Mouse (Mus musculus) cerebellum, postnatal 36 days (tissue): Measurements from ENCODE around the gene A630001G21Rik.
"Not testable (repeated sequence)": the region's sequence is repeated elsewhere in the genome, so short reads cannot be mapped to it uniquely, and the experiment has no call there.

Experiments
- DNase-seq, 2 experiments: peaks; one replicate each; pipeline ENCODE4 v3.0.0; 2021 to 2022; ENCODE audit warnings: mixed read lengths in 2 of 2

A630001G21Rik gene

GRCm38 (mm10) chr1:85778436-85778835 is at the start of gene A630001G21Rik:
TSS of gene A630001G21Rik (minus strand) at chr1:85778643.
- DNase-seq = no peak

GRCm38 (mm10) chr1:85827166-85827565 is 48.7 kb upstream of the A630001G21Rik start:
- no peak for DNase-seq

- DNase-seq = no peak
Measured at GRCm38 (mm10) chr1:85824905-85825304, 46.5 kb upstream of the A630001G21Rik start.

- DNase-seq = no peak
Measured at GRCm38 (mm10) chr1:85822239-85822638, 43.8 kb upstream of the A630001G21Rik start.

- DNase-seq = no peak
Measured at GRCm38 (mm10) chr1:85819695-85820094, 41.3 kb upstream of the A630001G21Rik start.

- no peak for DNase-seq
Measured at GRCm38 (mm10) chr1:85818121-85818520, 39.7 kb upstream of the A630001G21Rik start.

GRCm38 (mm10) chr1:85814213-85814612 is 35.8 kb upstream of the A630001G21Rik start:
- DNase-seq = not testable (repeated sequence)

GRCm38 (mm10) chr1:85810787-85811186 is 32.3 kb upstream of the A630001G21Rik start:
- no peak for DNase-seq

GRCm38 (mm10) chr1:85810343-85810742 is 31.9 kb upstream of the A630001G21Rik start:
- DNase-seq = peak; percentile 31 to 51

GRCm38 (mm10) chr1:85809256-85809655 is 30.8 kb upstream of the A630001G21Rik start:
- DNase-seq = no peak

GRCm38 (mm10) chr1:85804551-85804950 is 26.1 kb upstream of the A630001G21Rik start:
- DNase-seq = no peak

- no peak for DNase-seq
Measured at GRCm38 (mm10) chr1:85802517-85802916, 24.1 kb upstream of the A630001G21Rik start.

GRCm38 (mm10) chr1:85799776-85800175 is 21.3 kb upstream of the A630001G21Rik start:
- DNase-seq = no peak

GRCm38 (mm10) chr1:85795196-85795595 is 16.8 kb upstream of the A630001G21Rik start:
- DNase-seq = no peak

GRCm38 (mm10) chr1:85794106-85794771 is 15.8 kb upstream of the A630001G21Rik start:
- peak in 1 of 2 experiments; percentile 12 for DNase-seq

- DNase-seq = peak; percentile 87 to 89
Measured at GRCm38 (mm10) chr1:85793208-85794105, 15.0 kb upstream of the A630001G21Rik start, which contains the start of gene Cab39. TSS of gene Cab39 (plus strand) at chr1:85793441.

- DNase-seq = no peak
Measured at GRCm38 (mm10) chr1:85791476-85791875, 13.0 kb upstream of the A630001G21Rik start.

- no peak for DNase-seq
Measured at GRCm38 (mm10) chr1:85790565-85790964, 12.1 kb upstream of the A630001G21Rik start.

GRCm38 (mm10) chr1:85779428-85780180 is 1.2 kb upstream of the A630001G21Rik start:
- no peak for DNase-seq

- no peak for DNase-seq
Measured at GRCm38 (mm10) chr1:85779012-85779411, 569 bp upstream of the A630001G21Rik start.

GRCm38 (mm10) chr1:85776154-85776553 is 2.3 kb downstream of the A630001G21Rik start:
- no peak for DNase-seq

GRCm38 (mm10) chr1:85775136-85775535 is 3.3 kb downstream of the A630001G21Rik start:
- peak in 1 of 2 experiments; percentile 13 for DNase-seq

- no peak for DNase-seq
Measured at GRCm38 (mm10) chr1:85771976-85772375, 6.5 kb downstream of the A630001G21Rik start.
